Mouse (Mus musculus): ENCODE measurements at regions not wholly inside any gene's neighbourhood (a gene's known extent, or its start where the extent isn't known, plus 50 kb on each side); places are given as distances from the start of the nearest gene placed in this dataset.
A peak's percentile ranks its signal among the peaks of the same experiment; 100 is the strongest.

- no peak for DNase-seq (ENCODE audit: extremely low spot score in 1 of 2, low spot score in 1 of 2)
Measured at GRCm38 (mm10) chr9:27242325-27242724, 56.7 kb upstream of the Igsf9b start.

- DNase-seq (ENCODE audit: extremely low spot score in 1 of 2, low spot score in 1 of 2) = no peak
Measured at GRCm38 (mm10) chr9:27240926-27241325, 58.1 kb upstream of the Igsf9b start.

GRCm38 (mm10) chr9:27240491-27240890 lies 58.5 kb upstream of the Igsf9b start:
- no peak for DNase-seq (ENCODE audit: extremely low spot score in 1 of 2, low spot score in 1 of 2)

GRCm38 (mm10) chr9:27232692-27233091 lies 66.3 kb upstream of the Igsf9b start:
- DNase-seq (ENCODE audit: extremely low spot score in 1 of 2, low spot score in 1 of 2) = no peak

GRCm38 (mm10) chr9:27227458-27227857 lies 71.5 kb upstream of the Igsf9b start:
- no peak for DNase-seq (ENCODE audit: extremely low spot score in 1 of 2, low spot score in 1 of 2)

GRCm38 (mm10) chr9:27221183-27221582 lies 66.0 kb upstream of the Jam3 start:
- no peak for DNase-seq (ENCODE audit: extremely low spot score in 1 of 2, low spot score in 1 of 2)

GRCm38 (mm10) chr9:27216024-27216423 lies 60.8 kb upstream of the Jam3 start:
- no peak for DNase-seq (ENCODE audit: extremely low spot score in 1 of 2, low spot score in 1 of 2)

GRCm38 (mm10) chr9:27214023-27214422 lies 58.8 kb upstream of the Jam3 start:
- DNase-seq (ENCODE audit: extremely low spot score in 1 of 2, low spot score in 1 of 2) = no peak

GRCm38 (mm10) chr9:27208840-27209239 lies 53.6 kb upstream of the Jam3 start:
- DNase-seq (ENCODE audit: extremely low spot score in 1 of 2, low spot score in 1 of 2) = peak; percentile 60 to 83
